Mouse (Mus musculus): ENCODE results near the gene Yipf2. TPM values are rescaled to one million over a fixed set of nuclear protein-coding genes. Genes with fewer than 3 reads are reported as not detected.

Yipf2 gene
- polyA plus RNA-seq, 1 experiment, result 16.1 TPM

GRCm38 (mm10) chr9:21620229-21620628 lies 27.6 kb upstream of the Yipf2 start:
- Histone ChIP-seq H3K4me3 (ENCODE audit: insufficient read depth, low read length) (no peak overlapping the region), H3K27ac (ENCODE audit: insufficient read depth, low read depth, low read length) (no peak overlapping the region), H3K4me1 (ENCODE audit: control insufficient read depth, insufficient read depth, low read length) (peaks cover 15% of the 10 kb centered on the region)
- TF ChIP-seq CTCF (IDR thresholded peaks at IDR 0.05; ENCODE audit: low read depth, low read length) (no peak), POLR2A (IDR thresholded peaks at IDR 0.05; ENCODE audit: borderline replicate concordance, low read depth, low read length) (no peak)

GRCm38 (mm10) chr9:21617066-21617465 lies 24.4 kb upstream of the Yipf2 start:
- peak overlapping the region; percentile 94 for H3K4me3 ChIP-seq (ENCODE audit: insufficient read depth, low read length)
- peak overlapping the region; percentile 89 for H3K27ac ChIP-seq (ENCODE audit: insufficient read depth, low read depth, low read length)
- H3K4me1 ChIP-seq (ENCODE audit: control insufficient read depth, insufficient read depth, low read length), result peaks cover 13% of the 10 kb centered on the region
- TF ChIP-seq CTCF (IDR thresholded peaks at IDR 0.05; ENCODE audit: low read depth, low read length), result no peak
- no peak for TF ChIP-seq POLR2A (IDR thresholded peaks at IDR 0.05; ENCODE audit: borderline replicate concordance, low read depth, low read length)

GRCm38 (mm10) chr9:21616232-21616781 lies 23.7 kb upstream of the Yipf2 start:
- no peak for TF ChIP-seq CTCF (IDR thresholded peaks at IDR 0.05; ENCODE audit: low read depth, low read length)
- no peak for TF ChIP-seq POLR2A (IDR thresholded peaks at IDR 0.05; ENCODE audit: borderline replicate concordance, low read depth, low read length)
- Histone ChIP-seq H3K4me1 (ENCODE audit: control insufficient read depth, insufficient read depth, low read length) (peaks cover 13% of the 10 kb centered on the region), H3K27ac (ENCODE audit: insufficient read depth, low read depth, low read length) (peak overlapping the region; percentile 89), H3K4me3 (ENCODE audit: insufficient read depth, low read length) (peak overlapping the region; percentile 94)

GRCm38 (mm10) chr9:21615617-21616231 lies 23.1 kb upstream of the Yipf2 start, which contains the start of gene Smarca4:
Gene Smarca4 (plus strand): TSS chr9:21616169.
- TF ChIP-seq POLR2A (IDR thresholded peaks at IDR 0.05; ENCODE audit: borderline replicate concordance, low read depth, low read length) (0 out of 2 replicates have a peak, but pooled peaks have one; percentile 36), CTCF (IDR thresholded peaks at IDR 0.05; ENCODE audit: low read depth, low read length) (no peak)
- Histone ChIP-seq H3K4me3 (ENCODE audit: insufficient read depth, low read length) (peak within 1 kb of the TSS; percentile 94), H3K27ac (ENCODE audit: insufficient read depth, low read depth, low read length) (peak within 1 kb of the TSS; percentile 89), H3K4me1 (ENCODE audit: control insufficient read depth, insufficient read depth, low read length) (peaks cover 13% of the 10 kb centered on the region)

- peaks cover 18% of the 10 kb centered on the region for H3K4me1 ChIP-seq (ENCODE audit: control insufficient read depth, insufficient read depth, low read length)
- TF ChIP-seq CTCF (IDR thresholded peaks at IDR 0.05; ENCODE audit: low read depth, low read length) (no peak), POLR2A (IDR thresholded peaks at IDR 0.05; ENCODE audit: borderline replicate concordance, low read depth, low read length) (no peak)
- peak overlapping the region; percentile 76 for H3K27ac ChIP-seq (ENCODE audit: insufficient read depth, low read depth, low read length)
- peak overlapping the region; percentile 68 for H3K4me3 ChIP-seq (ENCODE audit: insufficient read depth, low read length)
Observed at GRCm38 (mm10) chr9:21614864-21615616, 22.4 kb upstream of the Yipf2 start.

GRCm38 (mm10) chr9:21609861-21610260 lies 17.2 kb upstream of the Yipf2 start:
- TF ChIP-seq CTCF (IDR thresholded peaks at IDR 0.05; ENCODE audit: low read depth, low read length) (no peak), POLR2A (IDR thresholded peaks at IDR 0.05; ENCODE audit: borderline replicate concordance, low read depth, low read length) (no peak)
- no peak overlapping the region for H3K4me3 ChIP-seq (ENCODE audit: insufficient read depth, low read length)
- no peak overlapping the region for H3K27ac ChIP-seq (ENCODE audit: insufficient read depth, low read depth, low read length)
- peaks cover 22% of the 10 kb centered on the region for H3K4me1 ChIP-seq (ENCODE audit: control insufficient read depth, insufficient read depth, low read length)

- TF ChIP-seq CTCF (IDR thresholded peaks at IDR 0.05; ENCODE audit: low read depth, low read length) (no peak), POLR2A (IDR thresholded peaks at IDR 0.05; ENCODE audit: borderline replicate concordance, low read depth, low read length) (no peak)
- Histone ChIP-seq H3K27ac (ENCODE audit: insufficient read depth, low read depth, low read length) (0 out of 2 replicates have a peak overlapping the region, but pooled peaks have one; percentile 14), H3K4me3 (ENCODE audit: insufficient read depth, low read length) (no peak overlapping the region), H3K4me1 (ENCODE audit: control insufficient read depth, insufficient read depth, low read length) (peaks cover 22% of the 10 kb centered on the region)
Observed at GRCm38 (mm10) chr9:21606648-21607047, 14.0 kb upstream of the Yipf2 start.

GRCm38 (mm10) chr9:21605865-21606264 lies 13.2 kb upstream of the Yipf2 start:
- Histone ChIP-seq H3K4me1 (ENCODE audit: control insufficient read depth, insufficient read depth, low read length) (peaks cover 26% of the 10 kb centered on the region), H3K4me3 (ENCODE audit: insufficient read depth, low read length) (no peak overlapping the region), H3K27ac (ENCODE audit: insufficient read depth, low read depth, low read length) (no peak overlapping the region)
- no peak for TF ChIP-seq CTCF (IDR thresholded peaks at IDR 0.05; ENCODE audit: low read depth, low read length)
- no peak for TF ChIP-seq POLR2A (IDR thresholded peaks at IDR 0.05; ENCODE audit: borderline replicate concordance, low read depth, low read length)

GRCm38 (mm10) chr9:21604119-21604518 lies 11.5 kb upstream of the Yipf2 start:
- Histone ChIP-seq H3K27ac (ENCODE audit: insufficient read depth, low read depth, low read length) (no peak overlapping the region), H3K4me1 (ENCODE audit: control insufficient read depth, insufficient read depth, low read length) (peaks cover 18% of the 10 kb centered on the region), H3K4me3 (ENCODE audit: insufficient read depth, low read length) (no peak overlapping the region)
- TF ChIP-seq CTCF (IDR thresholded peaks at IDR 0.05; ENCODE audit: low read depth, low read length) (no peak), POLR2A (IDR thresholded peaks at IDR 0.05; ENCODE audit: borderline replicate concordance, low read depth, low read length) (no peak)

Measured in bone marrow macrophage, adult 2 months (primary cell).